Mouse (Mus musculus): ENCODE data around the gene Aldh1l1. TPM values are rescaled to one million over a fixed set of nuclear protein-coding genes. Genes with fewer than 3 reads are reported as not detected.

Gene Aldh1l1
- total and polyA plus RNA-seq, 3 experiments: 0.05 TPM; not detected in 2

DNA sequence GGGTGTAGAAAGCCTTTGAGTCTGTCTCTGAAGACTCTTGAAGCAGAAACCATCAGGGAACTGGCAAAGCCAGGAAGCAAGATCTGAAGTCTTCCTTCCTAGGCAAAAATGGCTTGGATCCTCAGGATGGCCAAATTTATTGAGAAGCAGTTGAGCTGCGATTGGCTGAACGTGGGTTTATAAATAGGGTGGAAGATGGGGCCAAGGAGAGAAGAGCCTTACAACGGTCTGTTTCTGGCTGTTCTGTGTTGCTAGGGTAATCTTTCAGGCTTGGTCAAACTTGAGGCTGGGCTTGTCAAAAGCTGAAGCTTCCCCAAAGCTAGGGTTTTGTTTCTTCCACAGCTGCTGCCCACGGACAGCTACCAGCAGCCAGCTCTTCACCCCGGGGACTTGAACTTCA, 1.4 kb upstream of the Aldh1l1 start:
- H3K27me3 ChIP-seq (ENCODE audit: insufficient read depth, low read length): 0 out of 2 replicates have a peak, but pooled peaks cover 3% of the 10 kb centered on the region
- no peak overlapping the region for H3K4me3 ChIP-seq (ENCODE audit: low read depth, low read length)
- DNase-seq (ENCODE audit: low spot score) (no peak), ATAC-seq (ENCODE audit: extremely low read depth, insufficient number of reproducible peaks, low FRiP score, poor library complexity, severe bottlenecking) (no peak)
- TF ChIP-seq POLR2AphosphoS5 (IDR thresholded peaks at IDR 0.05; ENCODE audit: insufficient replicate concordance, low read depth, low read length) (no peak), CTCF (IDR thresholded peaks at IDR 0.05; ENCODE audit: low read depth, low read length) (no peak), GATA1 (IDR thresholded peaks at IDR 0.05; ENCODE audit: borderline replicate concordance, low read length) (no peak), GATA2 (IDR thresholded peaks at IDR 0.05; ENCODE audit: borderline replicate concordance, low read depth, low read length) (no peak), TAL1 (conservative IDR thresholded peaks at IDR 0.05; ENCODE audit: low read depth, low read length) (no peak)
- H3K9me3 ChIP-seq (replicated peaks): no peaks in the 10 kb centered on the region
- no peaks in the 10 kb centered on the region for H3K36me3 ChIP-seq (replicated peaks)
- no peaks in the 10 kb centered on the region for H3K4me1 ChIP-seq (ENCODE audit: insufficient read depth, low read depth, low read length)

DNA sequence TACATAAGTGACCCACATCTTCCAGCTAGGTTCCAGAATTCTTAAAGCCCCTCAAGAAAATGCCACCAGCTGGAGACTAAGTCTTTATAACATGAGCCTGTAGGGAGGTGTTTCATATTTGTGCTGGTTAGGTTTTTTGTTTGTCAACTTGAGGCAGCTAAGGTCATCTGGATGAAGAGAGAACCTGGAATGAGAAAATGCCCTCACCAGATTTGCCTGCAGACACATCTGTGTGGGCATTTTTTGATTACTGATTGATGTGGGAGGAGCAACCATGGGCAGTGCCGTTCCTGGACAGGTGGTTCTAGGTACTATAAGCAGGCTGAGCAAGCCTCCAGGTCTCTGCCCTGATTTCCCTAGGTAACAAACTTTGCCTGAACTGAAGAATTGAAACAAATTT, 1.3 kb downstream of the Aldh1l1 start:
- H3K36me3 ChIP-seq (replicated peaks): no peaks in the 10 kb centered on the region
- no peak overlapping the region for H3K4me3 ChIP-seq (ENCODE audit: low read depth, low read length)
- H3K27me3 ChIP-seq (ENCODE audit: insufficient read depth, low read length): peaks cover 4% of the 10 kb centered on the region; the same call in 1 of the 2 replicates
- no peak for TF ChIP-seq CTCF (IDR thresholded peaks at IDR 0.05; ENCODE audit: low read depth, low read length)
- TF ChIP-seq POLR2AphosphoS5 (IDR thresholded peaks at IDR 0.05; ENCODE audit: insufficient replicate concordance, low read depth, low read length): no peak
- TF ChIP-seq TAL1 (conservative IDR thresholded peaks at IDR 0.05; ENCODE audit: low read depth, low read length): no peak
- no peak for TF ChIP-seq GATA1 (IDR thresholded peaks at IDR 0.05; ENCODE audit: borderline replicate concordance, low read length)
- TF ChIP-seq GATA2 (IDR thresholded peaks at IDR 0.05; ENCODE audit: borderline replicate concordance, low read depth, low read length): no peak
- H3K9me3 ChIP-seq (replicated peaks): no peaks in the 10 kb centered on the region
- ATAC-seq (ENCODE audit: extremely low read depth, insufficient number of reproducible peaks, low FRiP score, poor library complexity, severe bottlenecking) (no peak), DNase-seq (ENCODE audit: low spot score) (no peak)
- H3K4me1 ChIP-seq (ENCODE audit: insufficient read depth, low read depth, low read length): no peaks in the 10 kb centered on the region

DNA sequence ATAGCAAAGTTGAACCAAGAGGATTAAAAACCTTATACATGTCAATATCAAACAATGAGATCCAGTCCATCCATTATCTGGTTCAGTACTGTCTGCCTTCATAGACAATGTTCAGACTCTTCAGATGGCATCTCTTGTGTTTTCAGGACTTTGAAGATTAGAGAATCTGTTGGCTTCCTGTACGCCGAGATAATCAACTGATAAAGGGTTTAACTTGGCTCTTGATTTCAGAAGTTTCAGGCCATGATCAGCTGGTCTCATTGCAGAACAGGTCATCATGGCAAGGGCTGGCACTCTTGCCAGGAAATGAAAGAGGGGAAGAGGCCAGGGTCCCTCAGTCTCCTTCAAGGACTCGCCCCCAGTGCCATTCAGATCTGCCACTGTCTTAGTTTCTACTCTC, 3.3 kb downstream of the Aldh1l1 start:
- H3K4me3 ChIP-seq (ENCODE audit: low read depth, low read length): no peak overlapping the region
- H3K27me3 ChIP-seq (ENCODE audit: insufficient read depth, low read length): peaks cover 7% of the 10 kb centered on the region; the same call in 1 of the 2 replicates
- no peak for TF ChIP-seq CTCF (IDR thresholded peaks at IDR 0.05; ENCODE audit: low read depth, low read length)
- no peak for TF ChIP-seq GATA2 (IDR thresholded peaks at IDR 0.05; ENCODE audit: borderline replicate concordance, low read depth, low read length)
- no peak for TF ChIP-seq POLR2AphosphoS5 (IDR thresholded peaks at IDR 0.05; ENCODE audit: insufficient replicate concordance, low read depth, low read length)
- TF ChIP-seq TAL1 (conservative IDR thresholded peaks at IDR 0.05; ENCODE audit: low read depth, low read length): no peak
- no peak for TF ChIP-seq GATA1 (IDR thresholded peaks at IDR 0.05; ENCODE audit: borderline replicate concordance, low read length)
- H3K36me3 ChIP-seq (replicated peaks): no peaks in the 10 kb centered on the region
- no peaks in the 10 kb centered on the region for H3K9me3 ChIP-seq (replicated peaks)
- H3K4me1 ChIP-seq (ENCODE audit: insufficient read depth, low read depth, low read length): no peaks in the 10 kb centered on the region
- no peak for DNase-seq (ENCODE audit: low spot score)
- no peak for ATAC-seq (ENCODE audit: extremely low read depth, insufficient number of reproducible peaks, low FRiP score, poor library complexity, severe bottlenecking)

DNA sequence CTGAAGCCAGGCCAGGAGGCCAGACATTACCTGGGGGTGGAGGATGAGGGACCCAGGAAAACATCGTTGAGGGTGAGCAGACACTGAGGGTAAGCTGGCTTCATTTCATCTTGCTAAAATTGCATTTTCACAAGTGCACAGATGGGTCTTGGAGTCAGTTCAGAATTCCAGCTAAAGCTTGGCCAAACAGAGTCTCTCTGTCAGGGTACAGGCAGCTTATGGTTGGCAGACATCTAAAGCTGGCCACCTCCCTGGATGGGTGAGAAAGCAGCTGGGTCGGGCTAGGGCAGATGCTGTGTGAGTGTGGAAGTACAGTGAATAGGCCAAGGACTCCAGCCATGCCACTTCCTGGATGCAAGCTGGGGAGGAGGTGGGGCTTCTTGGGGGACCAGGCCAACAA, 4.7 kb downstream of the Aldh1l1 start:
- no peaks in the 10 kb centered on the region for H3K4me1 ChIP-seq (ENCODE audit: insufficient read depth, low read depth, low read length)

DNA sequence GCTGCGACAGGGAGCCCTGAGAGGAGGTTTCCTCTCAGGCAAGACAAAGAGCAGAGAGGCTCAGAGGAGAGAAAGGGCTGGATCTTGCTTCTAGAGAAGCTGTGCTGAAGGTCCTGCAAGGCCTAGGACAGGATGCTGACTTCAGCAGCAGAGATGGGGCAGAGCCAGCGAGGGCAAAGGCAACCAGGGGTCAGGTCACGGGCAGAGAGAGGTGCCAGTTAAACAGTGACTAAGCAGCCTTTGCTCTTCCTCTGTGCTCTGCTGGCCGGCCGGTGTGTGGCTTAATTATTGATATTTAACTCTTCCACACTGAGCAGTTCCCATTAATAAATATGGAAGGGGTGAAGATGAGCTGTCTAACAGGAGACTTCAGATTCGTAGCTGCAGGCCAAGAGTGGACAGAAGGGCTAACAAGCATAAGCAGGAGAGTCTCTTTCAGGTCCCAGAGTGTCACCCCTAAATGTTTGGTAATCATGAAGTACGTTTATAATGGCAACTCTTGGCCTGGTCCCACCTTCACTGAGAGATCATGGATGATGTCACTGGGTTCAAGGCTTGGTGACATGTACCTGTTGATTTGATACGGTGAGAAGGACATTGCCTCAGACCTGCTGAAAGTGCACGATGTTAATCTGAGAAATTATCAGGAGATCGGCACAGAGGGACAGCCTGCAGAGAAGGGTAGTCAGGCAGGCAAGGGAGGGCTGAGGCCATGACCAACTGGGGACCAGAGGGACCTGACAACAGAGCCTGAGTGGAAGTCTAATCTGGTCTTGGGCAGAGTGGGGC, 5.9 kb downstream of the Aldh1l1 start:
- Histone ChIP-seq H3K4me1 (ENCODE audit: insufficient read depth, low read depth, low read length) (no peaks in the 10 kb centered on the region), H3K4me3 (ENCODE audit: low read depth, low read length) (no peak overlapping the region), H3K9me3 (replicated peaks) (no peaks in the 10 kb centered on the region), H3K27me3 (ENCODE audit: insufficient read depth, low read length) (peaks cover 7% of the 10 kb centered on the region; the same call in 1 of the 2 replicates), H3K36me3 (replicated peaks) (no peaks in the 10 kb centered on the region)
- DNase-seq (ENCODE audit: low spot score): no peak
- TF ChIP-seq POLR2AphosphoS5 (IDR thresholded peaks at IDR 0.05; ENCODE audit: insufficient replicate concordance, low read depth, low read length) (no peak), GATA1 (IDR thresholded peaks at IDR 0.05; ENCODE audit: borderline replicate concordance, low read length) (no peak), GATA2 (IDR thresholded peaks at IDR 0.05; ENCODE audit: borderline replicate concordance, low read depth, low read length) (no peak), CTCF (IDR thresholded peaks at IDR 0.05; ENCODE audit: low read depth, low read length) (no peak), TAL1 (conservative IDR thresholded peaks at IDR 0.05; ENCODE audit: low read depth, low read length) (no peak)
- no peak for ATAC-seq (ENCODE audit: extremely low read depth, insufficient number of reproducible peaks, low FRiP score, poor library complexity, severe bottlenecking)

More for the DNA sequence above, 4.7 kb downstream of the Aldh1l1 start:
- no peak overlapping the region for H3K4me3 ChIP-seq (ENCODE audit: low read depth, low read length)
- DNase-seq (ENCODE audit: low spot score) (no peak), ATAC-seq (ENCODE audit: extremely low read depth, insufficient number of reproducible peaks, low FRiP score, poor library complexity, severe bottlenecking) (no peak)
- H3K36me3 ChIP-seq (replicated peaks): no peaks in the 10 kb centered on the region
- H3K9me3 ChIP-seq (replicated peaks): no peaks in the 10 kb centered on the region
- H3K27me3 ChIP-seq (ENCODE audit: insufficient read depth, low read length): peaks cover 6% of the 10 kb centered on the region; the same call in 1 of the 2 replicates
- no peak for TF ChIP-seq TAL1 (conservative IDR thresholded peaks at IDR 0.05; ENCODE audit: low read depth, low read length)
- no peak for TF ChIP-seq POLR2AphosphoS5 (IDR thresholded peaks at IDR 0.05; ENCODE audit: insufficient replicate concordance, low read depth, low read length)
- no peak for TF ChIP-seq GATA2 (IDR thresholded peaks at IDR 0.05; ENCODE audit: borderline replicate concordance, low read depth, low read length)
- no peak for TF ChIP-seq CTCF (IDR thresholded peaks at IDR 0.05; ENCODE audit: low read depth, low read length)
- TF ChIP-seq GATA1 (IDR thresholded peaks at IDR 0.05; ENCODE audit: borderline replicate concordance, low read length): no peak

DNA sequence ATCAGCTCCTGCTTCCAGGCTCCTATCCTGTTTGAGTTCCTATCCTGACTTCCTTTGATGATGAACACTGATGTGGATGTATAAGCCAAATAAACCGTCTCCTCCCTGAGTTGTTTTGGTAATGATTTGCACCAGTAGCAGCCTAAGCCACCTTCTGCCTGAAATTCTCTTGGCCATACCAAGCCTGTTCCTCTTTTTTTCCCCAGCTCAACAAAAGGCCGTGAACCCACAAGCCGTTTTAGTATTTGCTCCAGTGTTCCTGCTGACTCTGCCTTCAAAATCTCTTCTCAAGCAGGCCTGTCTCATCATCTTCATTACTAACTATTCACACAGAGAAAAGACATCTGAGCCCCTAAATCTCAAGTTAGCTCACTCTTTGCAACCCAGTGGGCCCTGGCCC, 7.9 kb downstream of the Aldh1l1 start:
- Histone ChIP-seq H3K9me3 (replicated peaks) (no peaks in the 10 kb centered on the region), H3K4me3 (ENCODE audit: low read depth, low read length) (no peak overlapping the region), H3K36me3 (replicated peaks) (no peaks in the 10 kb centered on the region), H3K4me1 (ENCODE audit: insufficient read depth, low read depth, low read length) (no peaks in the 10 kb centered on the region), H3K27me3 (ENCODE audit: insufficient read depth, low read length) (peaks cover 7% of the 10 kb centered on the region; the same call in 1 of the 2 replicates)
- ATAC-seq (ENCODE audit: extremely low read depth, insufficient number of reproducible peaks, low FRiP score, poor library complexity, severe bottlenecking) (no peak), DNase-seq (ENCODE audit: low spot score) (no peak)
- no peak for TF ChIP-seq TAL1 (conservative IDR thresholded peaks at IDR 0.05; ENCODE audit: low read depth, low read length)
- TF ChIP-seq CTCF (IDR thresholded peaks at IDR 0.05; ENCODE audit: low read depth, low read length): no peak
- TF ChIP-seq GATA1 (IDR thresholded peaks at IDR 0.05; ENCODE audit: borderline replicate concordance, low read length): no peak
- TF ChIP-seq GATA2 (IDR thresholded peaks at IDR 0.05; ENCODE audit: borderline replicate concordance, low read depth, low read length): no peak
- TF ChIP-seq POLR2AphosphoS5 (IDR thresholded peaks at IDR 0.05; ENCODE audit: insufficient replicate concordance, low read depth, low read length): no peak

All from G1E (cell line).